Mouse (Mus musculus) bone marrow, adult 2 months (tissue): Measurements from ENCODE around the gene Dock1.

Source experiments
- CTCF ChIP-seq: fragments of 200-500 bp; IDR thresholded peaks from 2 replicates; pipeline ENCODE4 v1.5.1; 2011; ENCODE audit warnings: low read length, control low read depth; ENCODE audit not compliant: control insufficient read depth, insufficient read depth
- POLR2A ChIP-seq: fragments of 200-500 bp; IDR thresholded peaks from 2 replicates; pipeline ENCODE4 v1.6.1; 2011; ENCODE audit warnings: low read depth, mild to moderate bottlenecking, control low read depth, low read length, borderline replicate concordance; ENCODE audit not compliant: control insufficient read depth

DNA sequence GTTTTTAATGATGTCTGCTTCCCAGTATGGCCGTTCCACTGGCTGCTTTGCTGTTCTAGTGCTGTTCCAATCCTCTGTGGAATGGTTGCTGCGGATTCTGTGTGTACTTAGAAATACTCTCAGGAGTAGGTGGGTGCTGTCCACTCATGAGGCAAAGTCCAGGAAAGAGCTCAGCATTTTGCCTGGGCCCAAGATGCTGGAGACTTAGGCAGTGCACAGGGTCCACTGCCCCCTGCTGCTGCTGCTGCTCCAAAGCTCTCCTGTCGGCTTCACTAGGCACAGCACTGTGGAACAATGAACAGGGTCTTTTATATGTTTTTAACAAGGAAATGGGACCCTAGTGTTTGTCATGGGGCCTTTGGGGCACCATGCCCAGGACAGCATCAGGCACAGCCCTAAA, 361.0 kb downstream of the Dock1 start:
- no peak for TF ChIP-seq CTCF
- TF ChIP-seq POLR2A = no peak
